Mouse (Mus musculus) G1E (cell line): ENCODE data around the gene Tmem231.

Experiments
- CTCF ChIP-seq: IDR thresholded peaks from 2 replicates; pipeline ENCODE4 v1.5.1; 2012; ENCODE audit warnings: low read depth, low read length, inconsistent platforms, mixed read lengths
- GATA1 ChIP-seq: IDR thresholded peaks from 2 replicates; pipeline ENCODE4 v1.6.1; 2012; ENCODE audit warnings: borderline replicate concordance, low read length, inconsistent platforms, mixed read lengths
- TAL1 ChIP-seq: conservative IDR thresholded peaks from 2 replicates; pipeline ENCODE4 v1.6.1; 2012; ENCODE audit warnings: low read depth, low read length, inconsistent platforms, mixed read lengths

DNA sequence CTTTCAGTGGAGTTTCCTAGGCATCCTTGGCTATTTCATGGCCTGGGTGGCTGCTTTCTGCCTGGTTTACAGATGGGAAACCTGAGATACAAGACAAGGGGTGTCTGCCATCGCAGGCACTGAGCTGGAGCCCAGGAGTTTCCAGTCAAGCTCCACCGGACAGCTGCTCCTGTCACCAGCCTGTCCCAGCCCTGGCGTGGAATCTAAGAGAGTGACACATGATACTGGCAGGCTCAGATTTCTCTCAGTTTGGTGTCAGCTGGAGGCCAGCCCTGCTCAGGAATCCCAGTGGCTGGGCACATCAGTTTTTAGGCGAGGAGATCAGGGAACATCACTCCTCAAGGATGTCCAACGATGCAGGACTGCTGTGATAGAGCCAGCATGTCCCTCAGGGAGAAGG is 31.6 kb downstream of the Tmem231 start:
- TF ChIP-seq CTCF (no peak), GATA1 (no peak), TAL1 (no peak)
